Mouse (Mus musculus): Measurements from ENCODE around the gene Syndig1.

DNA sequence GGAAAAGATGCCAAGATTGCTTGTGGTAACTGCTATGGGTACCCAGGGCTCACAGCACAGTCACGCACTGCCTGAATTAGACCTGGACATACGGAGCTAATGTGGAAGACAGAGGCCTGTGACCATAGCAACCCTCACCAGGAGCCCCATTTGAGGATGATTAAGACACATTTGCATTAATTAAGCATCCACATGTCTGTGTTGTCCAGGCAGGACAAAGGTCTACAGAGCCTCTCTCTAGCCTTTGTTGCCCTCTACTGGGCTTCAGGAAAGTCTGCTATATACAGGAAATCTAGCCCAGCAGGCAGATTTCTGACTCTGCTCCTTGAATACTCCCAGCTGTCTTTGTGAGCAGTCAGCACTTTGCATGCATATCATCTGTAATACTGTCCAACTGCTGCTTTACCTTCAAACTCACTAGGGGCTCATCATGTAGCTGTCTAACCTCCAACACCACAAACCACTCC is 194.9 kb downstream of the Syndig1 start:
- TF ChIP-seq CTCF (IDR thresholded peaks at IDR 0.05; ENCODE audit: low read depth) (no peak), EP300 (IDR thresholded peaks at IDR 0.05; ENCODE audit: low read depth) (no peak)
